Mouse (Mus musculus): ENCODE measurements around the gene Krt12. TPM values are rescaled to one million over a fixed set of nuclear protein-coding genes. Genes with fewer than 3 reads are reported as not detected.

Gene Krt12
- 0.09 TPM in 1 of 2 replicates, not detected in the other for polyA plus RNA-seq (2015; fragmentation: Nextera tagmentation; extraction: Ambion mirVana)

- Histone ChIP-seq H3K4me1 (no peaks in the 10 kb centered on the region), H3K36me3 (no peaks in the 10 kb centered on the region), H3K27ac (no peak within 1 kb of the TSS), H3K9ac (no peak within 1 kb of the TSS), H3K4me2 (no peak within 1 kb of the TSS), H3K27me3 (replicated peaks) (no peaks in the 10 kb centered on the region), H3K9me3 (no peaks in the 10 kb centered on the region), H3K4me3 (replicated peaks) (no peak within 1 kb of the TSS)
- no peak for ATAC-seq (ENCODE audit: insufficient read depth, low FRiP score, low read depth)
- WGBS = 77% methylated on average over 10 of the region's 10 CpGs
These were observed at the start of gene Krt12 for GRCm38 (mm10) chr11:99422159-99422558. TSS of gene Krt12 (minus strand) at chr11:99422259.

GRCm38 (mm10) chr11:99469228-99469627 lies 47.2 kb upstream of the Krt12 start:
- no peak overlapping the region for H3K4me3 ChIP-seq (replicated peaks)
- H3K4me2 ChIP-seq = no peak overlapping the region
- H3K27ac ChIP-seq = peak overlapping the region; percentile 38
- 27% methylated on average over 4 of the region's 4 CpGs for WGBS
- no peaks in the 10 kb centered on the region for H3K36me3 ChIP-seq
- no peaks in the 10 kb centered on the region for H3K9me3 ChIP-seq
- ATAC-seq (ENCODE audit: insufficient read depth, low FRiP score, low read depth) = no peak
- H3K27me3 ChIP-seq (replicated peaks) = no peaks in the 10 kb centered on the region
- no peak overlapping the region for H3K9ac ChIP-seq
- H3K4me1 ChIP-seq = peaks cover 5% of the 10 kb centered on the region; the same call in 1 of the 2 replicates

GRCm38 (mm10) chr11:99468566-99468965 lies 46.5 kb upstream of the Krt12 start:
- 61% methylated on average over 11 of the region's 11 CpGs for WGBS
- no peak for ATAC-seq (ENCODE audit: insufficient read depth, low FRiP score, low read depth)

GRCm38 (mm10) chr11:99466316-99466715 lies 44.3 kb upstream of the Krt12 start:
- Histone ChIP-seq H3K36me3 (no peaks in the 10 kb centered on the region), H3K27me3 (replicated peaks) (no peaks in the 10 kb centered on the region), H3K9me3 (no peaks in the 10 kb centered on the region), H3K4me3 (replicated peaks) (no peak overlapping the region), H3K9ac (no peak overlapping the region), H3K4me1 (peaks cover 5% of the 10 kb centered on the region; the same call in 1 of the 2 replicates), H3K27ac (peak overlapping the region; percentile 26; the same call in 1 of the 2 replicates), H3K4me2 (no peak overlapping the region)
- 22% methylated on average over 7 of the region's 7 CpGs for WGBS
- no peak for ATAC-seq (ENCODE audit: insufficient read depth, low FRiP score, low read depth)

More at GRCm38 (mm10) chr11:99468566-99468965, 46.5 kb upstream of the Krt12 start:
- peak overlapping the region; percentile 38 for H3K27ac ChIP-seq
- H3K27me3 ChIP-seq (replicated peaks) = no peaks in the 10 kb centered on the region
- H3K36me3 ChIP-seq = no peaks in the 10 kb centered on the region
- peaks cover 5% of the 10 kb centered on the region; the same call in 1 of the 2 replicates for H3K4me1 ChIP-seq
- H3K9me3 ChIP-seq = no peaks in the 10 kb centered on the region
- no peak overlapping the region for H3K4me3 ChIP-seq (replicated peaks)
- H3K9ac ChIP-seq = no peak overlapping the region
- H3K4me2 ChIP-seq = peak overlapping the region; percentile 19; the same call in 1 of the 2 replicates

- Histone ChIP-seq H3K4me1 (peaks cover 5% of the 10 kb centered on the region; the same call in 1 of the 2 replicates), H3K27ac (no peak overlapping the region), H3K27me3 (replicated peaks) (no peaks in the 10 kb centered on the region), H3K36me3 (no peaks in the 10 kb centered on the region), H3K4me3 (replicated peaks) (no peak overlapping the region), H3K9ac (no peak overlapping the region), H3K4me2 (no peak overlapping the region), H3K9me3 (no peaks in the 10 kb centered on the region)
- 5% methylated on average over 5 of the region's 5 CpGs for WGBS
- no peak for ATAC-seq (ENCODE audit: insufficient read depth, low FRiP score, low read depth)
These were observed 42.8 kb upstream of the Krt12 start for GRCm38 (mm10) chr11:99464836-99465235.

GRCm38 (mm10) chr11:99463155-99463554 lies 41.1 kb upstream of the Krt12 start:
- 9% methylated on average over 8 of the region's 8 CpGs for WGBS
- no peak overlapping the region for H3K27ac ChIP-seq
- H3K4me2 ChIP-seq = no peak overlapping the region
- no peak overlapping the region for H3K9ac ChIP-seq
- no peak for ATAC-seq (ENCODE audit: insufficient read depth, low FRiP score, low read depth)
- no peaks in the 10 kb centered on the region for H3K9me3 ChIP-seq
- no peak overlapping the region for H3K4me3 ChIP-seq (replicated peaks)
- no peaks in the 10 kb centered on the region for H3K27me3 ChIP-seq (replicated peaks)
- no peaks in the 10 kb centered on the region for H3K36me3 ChIP-seq
- H3K4me1 ChIP-seq = peaks cover 5% of the 10 kb centered on the region; the same call in 1 of the 2 replicates

GRCm38 (mm10) chr11:99461736-99462135 lies 39.7 kb upstream of the Krt12 start:
- no peak overlapping the region for H3K4me2 ChIP-seq

GRCm38 (mm10) chr11:99458887-99459286 lies 36.8 kb upstream of the Krt12 start:
- H3K27ac ChIP-seq = no peak overlapping the region
- WGBS = 31% methylated on average over 7 of the region's 7 CpGs

More at GRCm38 (mm10) chr11:99461736-99462135, 39.7 kb upstream of the Krt12 start:
- 52% methylated on average over 7 of the region's 7 CpGs for WGBS
- ATAC-seq (ENCODE audit: insufficient read depth, low FRiP score, low read depth) = no peak
- no peaks in the 10 kb centered on the region for H3K36me3 ChIP-seq
- no peak overlapping the region for H3K27ac ChIP-seq
- no peaks in the 10 kb centered on the region for H3K27me3 ChIP-seq (replicated peaks)
- H3K4me1 ChIP-seq = peaks cover 5% of the 10 kb centered on the region; the same call in 1 of the 2 replicates
- no peak overlapping the region for H3K9ac ChIP-seq
- no peaks in the 10 kb centered on the region for H3K9me3 ChIP-seq
- H3K4me3 ChIP-seq (replicated peaks) = no peak overlapping the region

GRCm38 (mm10) chr11:99454759-99455158 lies 32.7 kb upstream of the Krt12 start:
- ATAC-seq (ENCODE audit: insufficient read depth, low FRiP score, low read depth) = no peak
- H3K4me1 ChIP-seq = no peaks in the 10 kb centered on the region
- H3K27ac ChIP-seq = no peak overlapping the region
- no peak overlapping the region for H3K4me2 ChIP-seq
- WGBS = 64% methylated on average over 10 of the region's 10 CpGs
- H3K9ac ChIP-seq = no peak overlapping the region
- H3K9me3 ChIP-seq = no peaks in the 10 kb centered on the region
- no peak overlapping the region for H3K4me3 ChIP-seq (replicated peaks)
- H3K27me3 ChIP-seq (replicated peaks) = no peaks in the 10 kb centered on the region
- no peaks in the 10 kb centered on the region for H3K36me3 ChIP-seq

More at GRCm38 (mm10) chr11:99458887-99459286, 36.8 kb upstream of the Krt12 start:
- Histone ChIP-seq H3K9me3 (no peaks in the 10 kb centered on the region), H3K36me3 (no peaks in the 10 kb centered on the region), H3K4me1 (no peaks in the 10 kb centered on the region), H3K4me3 (replicated peaks) (no peak overlapping the region), H3K27me3 (replicated peaks) (no peaks in the 10 kb centered on the region), H3K4me2 (no peak overlapping the region), H3K9ac (no peak overlapping the region)
- ATAC-seq (ENCODE audit: insufficient read depth, low FRiP score, low read depth) = 0 out of 2 replicates have a peak, but pooled peaks have one; percentile 35

- 66% methylated on average over 4 of the region's 4 CpGs for WGBS
These were observed 32.0 kb upstream of the Krt12 start for GRCm38 (mm10) chr11:99454044-99454443.

GRCm38 (mm10) chr11:99448769-99449168 lies 26.7 kb upstream of the Krt12 start:
- H3K27me3 ChIP-seq (replicated peaks) = no peaks in the 10 kb centered on the region
- no peaks in the 10 kb centered on the region for H3K36me3 ChIP-seq
- no peaks in the 10 kb centered on the region for H3K4me1 ChIP-seq
- no peak overlapping the region for H3K9ac ChIP-seq
- H3K4me3 ChIP-seq (replicated peaks) = no peak overlapping the region
- WGBS = 40% methylated on average over 2 of the region's 2 CpGs
- H3K4me2 ChIP-seq = no peak overlapping the region
- no peak for ATAC-seq (ENCODE audit: insufficient read depth, low FRiP score, low read depth)
- no peak overlapping the region for H3K27ac ChIP-seq
- H3K9me3 ChIP-seq = no peaks in the 10 kb centered on the region

More at GRCm38 (mm10) chr11:99454044-99454443, 32.0 kb upstream of the Krt12 start:
- Histone ChIP-seq H3K4me3 (replicated peaks) (no peak overlapping the region), H3K9me3 (no peaks in the 10 kb centered on the region), H3K9ac (no peak overlapping the region), H3K27ac (no peak overlapping the region), H3K36me3 (no peaks in the 10 kb centered on the region), H3K27me3 (replicated peaks) (no peaks in the 10 kb centered on the region), H3K4me1 (no peaks in the 10 kb centered on the region), H3K4me2 (no peak overlapping the region)
- 0 out of 2 replicates have a peak, but pooled peaks have one; percentile 56 for ATAC-seq (ENCODE audit: insufficient read depth, low FRiP score, low read depth)

- Histone ChIP-seq H3K27ac (no peak overlapping the region), H3K36me3 (no peaks in the 10 kb centered on the region), H3K4me3 (replicated peaks) (no peak overlapping the region), H3K27me3 (replicated peaks) (no peaks in the 10 kb centered on the region), H3K9me3 (no peaks in the 10 kb centered on the region), H3K4me2 (no peak overlapping the region), H3K4me1 (no peaks in the 10 kb centered on the region; the same call in 1 of the 2 replicates), H3K9ac (no peak overlapping the region)
- WGBS = 35% methylated on average over 8 of the region's 8 CpGs
- no peak for ATAC-seq (ENCODE audit: insufficient read depth, low FRiP score, low read depth)
These were observed 19.2 kb upstream of the Krt12 start for GRCm38 (mm10) chr11:99441220-99441619.

Measured in stomach, embryonic 15.5 days (tissue).